Mouse (Mus musculus): Measurements from ENCODE around the gene Ccdc175. TPM values are rescaled to one million over a fixed set of nuclear protein-coding genes. Genes with fewer than 3 reads are reported as not detected.

Gene Ccdc175
- total RNA-seq, 2 experiments from 2014 or later: not detected

DNA sequence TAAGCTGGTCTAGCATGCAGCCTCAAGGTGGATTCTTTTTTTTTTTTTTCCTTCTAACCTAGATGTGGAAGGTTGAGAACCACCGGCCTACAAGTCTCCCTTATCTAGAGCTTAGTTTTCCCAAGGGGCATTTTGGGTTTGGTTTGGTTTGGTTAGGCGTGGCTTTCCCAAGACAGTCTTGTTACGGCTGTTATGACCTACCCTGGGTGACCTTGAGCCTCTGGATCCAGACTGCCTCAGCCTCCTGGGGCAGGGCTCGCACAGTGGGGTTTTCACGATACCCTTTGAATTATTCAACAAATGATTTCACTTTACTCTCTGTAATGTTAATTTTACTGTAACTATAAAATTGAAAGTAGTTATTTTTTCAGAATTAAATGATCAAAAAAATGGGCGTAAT, 82.1 kb downstream of the Ccdc175 start:
- DNase-seq: no peak

DNA sequence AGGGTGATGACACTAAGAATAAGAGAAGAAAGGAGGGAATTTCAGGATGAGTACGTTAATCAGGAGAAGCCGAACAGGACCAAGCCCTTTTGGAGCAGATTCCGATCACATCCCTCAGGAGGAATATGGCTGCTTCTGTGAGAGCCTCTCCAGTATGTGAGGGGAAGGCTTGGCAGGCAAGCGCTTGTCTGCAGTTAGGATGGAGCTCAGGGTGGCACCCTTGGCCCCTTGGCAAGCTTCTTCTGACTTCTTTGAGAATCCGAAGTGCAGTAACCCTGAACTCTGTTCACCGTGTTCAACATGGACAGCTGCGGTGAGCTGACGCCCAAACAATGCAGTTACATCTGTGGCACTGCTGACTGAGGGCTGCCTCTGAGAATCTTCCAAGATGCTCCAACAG, 87.9 kb downstream of the Ccdc175 start:
- DNase-seq: no peak

- no peak for DNase-seq
Observed at GRCm38 (mm10) chr12:72089802-72090201, 95.0 kb downstream of the Ccdc175 start.

DNA sequence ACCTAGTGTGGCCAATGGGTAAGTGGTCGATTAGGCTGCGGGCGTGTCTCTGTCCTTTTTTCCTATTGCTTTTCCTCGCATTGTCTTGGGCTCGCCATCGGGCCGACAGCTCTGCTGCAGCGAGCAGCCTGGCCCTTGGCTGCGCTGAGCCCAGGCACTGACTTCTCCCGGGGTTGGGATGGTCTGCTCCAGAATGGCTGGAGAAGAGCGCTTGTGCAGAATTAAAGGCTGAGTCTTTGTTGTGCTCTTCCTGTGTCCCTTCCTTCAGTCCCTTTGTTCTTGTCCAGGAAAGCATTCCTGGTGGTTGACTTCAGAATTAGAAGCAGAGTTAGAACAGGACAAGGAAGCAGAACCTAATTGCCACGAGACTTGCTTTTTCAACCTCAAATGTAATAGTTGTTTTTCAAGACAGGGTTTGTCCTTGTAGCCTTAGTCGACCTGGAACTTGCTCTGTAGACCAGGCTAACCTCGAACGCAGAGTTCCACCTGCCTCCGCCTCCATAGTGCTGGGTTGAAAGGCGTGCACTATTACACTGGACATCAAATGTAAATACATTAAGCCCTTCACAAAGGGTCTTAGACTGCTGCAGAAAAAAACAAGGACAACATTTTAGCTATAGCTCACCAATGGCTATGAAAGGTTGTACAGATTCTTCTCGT, 98.5 kb downstream of the Ccdc175 start:
- no peak for DNase-seq

DNA sequence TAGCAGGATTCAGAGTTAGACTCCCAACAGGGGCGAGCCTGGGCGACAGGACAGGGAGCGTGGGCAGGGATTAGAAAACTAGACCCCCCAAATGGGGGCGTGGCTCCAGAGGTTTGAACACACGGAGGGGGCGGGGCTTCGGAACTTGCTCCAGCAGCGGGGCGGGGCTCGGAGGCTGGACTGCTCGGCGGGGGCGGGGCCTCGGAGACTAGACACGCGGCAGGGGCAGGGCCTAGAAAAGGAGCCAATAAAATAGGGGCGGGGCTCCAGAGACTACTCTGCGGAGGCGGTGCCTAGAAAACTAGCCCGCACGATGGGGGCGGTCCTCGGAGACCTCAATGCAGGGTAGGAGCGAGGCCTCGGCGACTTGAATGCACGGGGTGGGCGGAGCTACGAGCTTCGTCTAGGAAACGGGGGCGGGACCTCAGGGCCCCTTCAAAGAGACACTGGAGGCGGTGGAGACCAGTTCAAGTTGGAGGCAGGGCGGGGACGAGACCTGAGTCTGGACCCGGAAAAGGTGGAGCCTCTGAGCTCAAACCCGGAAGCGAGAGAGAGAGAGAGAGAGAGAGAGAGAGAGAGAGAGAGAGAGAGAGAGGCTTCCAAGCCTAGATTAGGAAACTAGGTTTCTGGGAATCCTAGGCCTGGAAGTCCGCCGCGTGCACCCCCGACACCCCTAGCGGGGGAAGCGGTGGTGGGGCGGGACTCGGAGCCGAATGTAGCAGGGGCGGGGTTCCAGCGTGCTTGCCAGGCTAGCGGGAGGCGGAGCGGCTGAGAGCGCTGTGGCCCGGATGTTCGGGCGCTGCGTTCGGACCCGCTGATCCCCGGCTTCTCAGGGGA, 99.3 kb downstream of the Ccdc175 start, which contains the start of the genes L3hypdh and Jkamp:
Gene L3hypdh (minus strand): TSS at position 111 of the 837 bp plus-strand sequence.
Gene Jkamp (plus strand): TSS at position 261 of the 837 bp plus-strand sequence.
- peak; percentile 99 for DNase-seq

DNA sequence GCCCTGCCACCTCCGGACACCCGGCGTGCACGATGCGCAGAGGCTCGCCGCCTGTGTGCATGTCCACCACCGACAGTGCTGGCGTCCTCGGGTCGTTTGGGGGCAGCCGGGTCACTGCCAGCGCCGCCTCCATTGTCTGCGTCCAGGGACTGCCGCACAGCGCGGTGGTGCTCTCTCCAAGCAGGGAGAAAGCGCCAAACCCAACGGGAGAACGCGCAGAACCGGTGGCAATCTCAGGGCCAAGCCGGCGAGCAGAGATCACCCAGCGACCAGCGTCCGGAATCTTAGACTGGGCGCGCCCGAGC, 99.9 kb downstream of the Ccdc175 start:
- DNase-seq: no peak

DNA sequence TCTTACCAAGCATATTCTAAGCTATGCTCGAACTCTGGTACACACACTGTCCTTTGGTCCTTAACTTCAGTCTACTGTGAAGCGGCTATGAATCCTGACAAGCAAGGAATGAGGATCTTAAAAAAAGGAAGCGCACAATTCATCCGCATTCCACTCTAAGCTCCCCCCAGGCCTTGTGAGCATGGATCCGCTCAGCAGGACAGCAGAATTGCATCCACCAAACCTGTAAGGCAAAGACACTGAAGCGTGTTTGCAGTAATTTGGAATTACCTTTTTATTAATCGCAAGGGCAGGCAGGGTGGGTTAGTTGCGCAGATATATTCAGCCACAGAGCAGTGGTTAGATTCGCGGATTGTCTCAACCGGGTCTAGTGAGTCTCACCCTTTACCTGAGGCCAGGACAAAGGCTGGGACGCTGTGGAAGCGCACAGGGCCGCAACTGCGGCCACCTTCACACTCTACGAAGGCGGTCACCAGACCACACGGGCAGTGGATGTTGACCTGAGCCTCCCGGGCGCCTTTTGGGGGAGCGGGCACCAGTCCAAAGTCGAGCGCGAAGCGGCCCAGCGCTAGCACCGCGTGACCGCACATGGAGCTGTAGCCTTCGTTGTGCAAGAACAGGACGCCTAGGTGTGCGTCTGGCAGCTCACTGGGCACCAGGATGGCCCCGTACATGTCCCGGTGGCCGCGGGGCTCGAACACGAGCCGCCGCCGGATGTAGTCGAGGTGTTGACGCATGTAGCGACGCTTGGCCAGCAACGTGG, 100.4 kb downstream of the Ccdc175 start:
- DNase-seq: no peak

DNA sequence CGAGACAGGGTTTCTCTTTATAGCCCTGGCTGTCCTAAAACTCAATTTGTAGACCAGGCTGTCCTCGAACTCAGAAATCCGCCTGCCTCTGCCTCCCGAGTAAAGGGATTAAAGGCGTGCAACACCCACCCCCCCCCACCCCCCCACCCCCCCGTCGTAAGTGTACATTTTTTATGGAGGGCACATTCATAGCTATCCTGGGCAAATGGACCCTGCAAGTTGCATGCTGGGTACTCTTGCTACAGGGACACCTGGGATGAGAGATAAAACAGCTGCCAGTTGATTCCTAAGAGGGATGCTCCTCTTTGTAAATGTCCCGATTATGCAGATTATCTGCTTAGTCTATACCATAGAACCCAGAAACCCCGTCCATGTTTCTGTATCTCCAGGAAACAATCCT, 101.6 kb downstream of the Ccdc175 start:
- no peak for DNase-seq

DNA sequence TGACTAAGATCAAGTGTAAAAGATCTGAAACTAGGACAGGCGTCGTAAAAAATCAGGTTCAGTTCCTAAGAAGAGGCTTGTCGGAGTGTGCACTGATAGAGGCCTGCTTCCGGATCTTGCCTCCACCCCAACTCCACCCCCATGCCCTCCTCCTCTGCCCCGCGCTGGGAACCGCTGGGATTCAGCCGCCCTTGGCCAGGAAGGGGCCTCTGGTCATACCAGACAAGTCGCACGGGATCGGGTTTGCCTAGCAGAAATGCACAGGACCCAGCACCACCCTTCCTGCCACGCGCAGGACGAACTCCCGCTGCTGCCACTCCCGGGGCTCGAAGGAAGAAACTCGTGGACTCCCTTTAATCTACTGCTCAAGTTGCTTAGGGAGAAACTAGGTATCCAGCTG, 102.5 kb downstream of the Ccdc175 start:
- DNase-seq: no peak

DNA sequence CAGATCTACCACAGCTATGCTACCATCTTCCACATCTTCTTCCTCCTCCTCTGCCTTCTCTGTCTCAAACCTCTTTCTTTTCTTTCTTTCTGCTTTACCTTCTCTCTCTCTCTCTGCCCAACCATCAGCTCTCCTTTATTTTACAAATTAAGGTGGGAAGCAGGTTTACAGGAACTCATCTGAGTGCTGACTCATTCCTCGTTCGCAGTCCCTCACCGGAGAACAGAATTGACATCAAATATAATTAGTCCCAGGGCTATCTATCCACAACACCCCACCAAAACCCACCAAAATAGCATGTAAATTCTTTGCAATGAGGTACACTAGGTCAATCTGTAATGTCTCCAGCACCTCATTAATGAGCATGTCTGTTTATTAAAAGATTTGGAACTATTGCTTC, 102.9 kb downstream of the Ccdc175 start:
- no peak for DNase-seq

DNA sequence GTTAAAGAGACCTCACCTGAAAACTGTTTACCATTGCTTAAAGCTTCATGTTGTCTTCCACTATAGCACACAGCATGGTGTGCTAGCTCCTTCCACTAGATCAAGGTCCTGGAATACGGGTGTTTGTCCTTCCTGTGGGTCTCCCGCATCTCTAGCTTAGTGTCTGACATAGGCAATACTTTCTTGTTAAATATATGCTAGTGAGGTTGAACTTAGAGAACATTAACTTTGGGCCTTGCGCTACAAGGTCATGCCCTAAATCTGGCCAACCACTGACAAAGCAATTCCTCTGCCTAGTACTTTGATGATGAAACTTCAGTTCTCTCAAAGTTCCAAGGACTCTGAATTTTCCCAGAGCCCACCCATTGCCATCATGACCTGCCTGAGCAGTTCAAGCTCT, 106.6 kb downstream of the Ccdc175 start:
- DNase-seq: no peak

DNA sequence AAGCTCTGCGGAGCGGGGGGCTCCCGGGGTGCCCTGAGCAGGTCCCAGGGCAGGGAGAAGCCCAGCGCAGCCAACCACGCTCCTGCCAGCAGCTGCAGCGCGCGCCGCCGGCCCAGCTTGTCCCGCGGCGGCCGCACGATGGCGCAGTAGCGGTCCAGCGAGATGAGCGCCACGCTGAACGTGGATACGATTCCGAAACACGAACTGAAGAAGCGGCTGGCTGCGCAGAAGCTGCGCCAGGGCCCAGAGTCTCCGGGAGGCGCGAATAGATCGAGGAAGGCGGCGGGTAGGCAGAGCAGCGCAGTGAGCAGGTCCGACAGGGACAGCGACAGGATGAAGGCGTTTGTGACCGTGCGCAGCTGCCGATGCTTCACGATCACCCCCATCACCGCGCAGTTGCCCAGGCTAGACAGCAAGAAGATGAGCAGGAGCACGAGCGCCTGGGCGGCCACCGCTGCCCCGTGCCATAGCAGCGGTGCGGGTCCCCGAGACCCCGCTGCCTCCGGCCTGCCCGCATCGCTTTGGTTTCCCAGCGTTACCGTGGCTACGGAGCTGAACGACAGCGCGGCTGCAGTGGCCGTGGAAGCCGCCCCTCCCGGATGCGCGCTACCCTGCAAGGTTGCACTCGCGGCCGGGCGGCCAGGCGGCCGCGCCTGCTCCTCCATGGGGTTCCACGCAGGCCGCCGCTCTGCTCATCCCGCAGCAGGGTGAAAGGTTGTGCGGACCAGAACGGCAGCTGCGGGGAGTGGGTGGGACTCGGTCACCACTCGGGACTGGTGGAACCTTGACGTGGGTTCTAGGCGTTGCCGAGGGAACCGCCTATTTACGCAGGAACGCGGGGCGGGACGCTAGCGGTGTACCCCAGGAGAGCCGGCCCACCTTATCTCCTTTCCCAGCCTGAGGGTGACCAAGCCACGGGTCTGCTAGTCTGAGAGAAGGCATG, 114.2 kb downstream of the Ccdc175 start, which contains the start of gene Gpr135:
Gene Gpr135 (minus strand): TSS at position 799 of the 943 bp plus-strand sequence.
- DNase-seq: peak; percentile 78

DNA sequence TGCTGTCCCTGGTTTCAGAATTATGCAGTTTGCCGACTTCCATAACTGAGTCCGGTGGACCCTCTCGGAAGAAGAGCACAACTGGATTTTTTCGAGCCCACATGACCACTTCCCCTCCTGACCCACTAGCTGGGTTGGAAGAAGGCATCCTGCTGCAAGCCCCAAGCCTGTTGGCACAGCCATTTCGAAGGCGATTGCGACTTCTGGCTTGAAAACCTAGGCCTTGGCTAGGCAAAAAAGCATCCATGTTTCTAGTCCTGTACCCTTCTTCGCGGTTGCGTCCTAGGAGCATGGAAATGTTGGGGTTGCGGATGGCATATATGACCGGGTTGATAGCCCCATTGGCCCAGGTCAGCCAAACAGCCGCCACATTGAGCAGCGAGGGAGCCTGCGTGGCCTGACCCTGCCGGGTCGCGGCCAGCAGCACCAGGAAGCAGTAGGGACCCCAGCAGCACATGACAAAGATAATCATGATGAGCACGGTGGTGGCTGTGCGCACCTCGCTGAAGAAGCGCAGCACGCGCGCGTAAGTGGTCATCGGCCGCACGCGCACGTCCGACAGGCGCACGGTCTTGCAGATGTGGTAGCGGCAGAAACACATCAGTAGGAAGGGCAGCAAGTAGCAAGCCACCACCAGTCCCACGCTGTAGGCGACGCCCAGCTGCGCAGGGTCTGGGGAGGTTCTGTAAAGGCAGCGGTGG, 115.1 kb downstream of the Ccdc175 start:
- no peak for DNase-seq

DNA sequence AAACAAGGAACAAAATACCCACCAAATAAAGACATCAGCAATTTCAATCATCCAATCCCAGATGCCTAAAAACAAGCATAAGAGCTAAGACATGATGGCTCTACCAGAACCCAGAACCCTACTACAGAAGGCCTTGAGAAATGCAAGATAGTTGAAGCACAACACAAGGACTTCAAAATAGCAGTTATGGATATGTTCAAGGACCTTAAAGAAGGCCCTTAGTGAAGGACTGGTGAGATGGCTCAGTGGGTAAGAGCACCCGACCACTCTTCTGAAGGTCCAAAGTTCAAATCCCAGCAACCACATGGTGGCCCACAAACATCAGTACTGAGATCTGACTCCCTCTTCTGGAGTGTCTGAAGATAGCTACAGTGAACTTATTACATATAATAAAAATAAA, 127.0 kb downstream of the Ccdc175 start:
- no peak for DNase-seq

GRCm38 (mm10) chr12:72053851-72054250, 131.0 kb downstream of the Ccdc175 start:
- DNase-seq: no peak

DNA sequence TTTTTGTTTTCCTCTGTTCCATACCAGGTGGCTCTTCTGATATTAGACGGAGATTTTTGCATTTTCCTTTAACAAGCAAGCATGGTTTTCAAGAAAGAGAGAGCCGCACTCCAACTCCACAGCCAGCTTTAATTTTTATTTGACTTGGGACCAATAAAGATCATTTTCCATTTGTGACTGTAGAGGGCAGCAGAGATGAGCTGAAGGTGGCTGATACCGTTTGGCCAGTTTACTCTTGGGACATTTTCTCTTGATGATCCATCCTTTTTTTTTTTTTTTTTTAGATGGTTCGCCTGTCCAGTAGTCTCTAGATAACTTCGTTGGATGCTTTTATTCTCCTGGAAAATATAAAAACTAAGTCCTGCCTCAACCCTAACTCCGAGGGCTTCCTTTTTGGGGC, 131.5 kb downstream of the Ccdc175 start:
- DNase-seq: no peak

DNA sequence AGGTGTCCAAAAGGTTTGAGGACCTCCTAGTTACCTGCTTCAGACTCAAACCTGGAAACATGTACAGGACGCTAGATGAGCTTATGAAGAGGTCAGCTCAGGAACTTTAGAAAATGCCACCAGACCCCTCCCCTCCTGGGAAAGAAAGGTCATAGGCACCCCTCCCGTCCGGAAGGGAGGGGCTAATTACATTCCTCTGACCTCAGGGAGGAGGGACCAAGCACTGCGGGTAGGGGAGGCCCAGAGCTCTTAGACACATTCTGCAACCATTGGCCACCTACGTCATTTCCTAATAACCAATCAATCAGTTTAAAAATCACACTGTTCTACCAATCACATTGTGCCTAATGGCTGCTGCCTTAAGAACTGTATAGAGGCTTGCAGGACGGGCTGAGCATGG, 132.3 kb downstream of the Ccdc175 start:
- no peak for DNase-seq

All from gastrocnemius, postnatal 25 days (tissue).